Mouse (Mus musculus) liver, embryonic 15.5 days (tissue): ENCODE measurements around the gene Tpx2. TPM values are rescaled to one million over a fixed set of nuclear protein-coding genes. Genes with fewer than 3 reads are reported as not detected.
A peak's percentile ranks its signal among the peaks of the same experiment; 100 is the strongest.

Experiments used
- ATAC-seq: fragments of 200-750 bp; cut with Nextera tagmentation; 2 replicates; pipeline ENCODE4 v1.8.0; 2017; ENCODE audit warnings: moderate number of reproducible peaks, mild to moderate bottlenecking, moderate library complexity; ENCODE audit not compliant: insufficient read depth
- H3K27ac ChIP-seq: fragments of 300-500 bp; sonication (generic); replicated peaks from 2 replicates; pipeline ENCODE4 v1.5.1; 2015; ENCODE audit warnings: mild to moderate bottlenecking, inconsistent platforms
- H3K27me3 ChIP-seq: fragments of 300-500 bp; sonication (generic); 2 replicates; pipeline ENCODE4 v1.6.1; 2015; ENCODE audit warnings: mild to moderate bottlenecking, inconsistent platforms
- H3K36me3 ChIP-seq: fragments of 300-500 bp; sonication (generic); replicated peaks from 2 replicates; pipeline ENCODE4 v1.6.1; 2015; ENCODE audit warnings: moderate library complexity, mild to moderate bottlenecking, inconsistent platforms
- H3K4me1 ChIP-seq: fragments of 300-500 bp; sonication (generic); replicated peaks from 2 replicates; pipeline ENCODE4 v1.6.1; 2015; ENCODE audit warnings: inconsistent platforms
- H3K4me2 ChIP-seq: fragments of 300-500 bp; sonication (generic); 2 replicates; pipeline ENCODE4 v1.6.1; 2015; ENCODE audit warnings: moderate library complexity, mild to moderate bottlenecking, inconsistent platforms
- H3K4me3 ChIP-seq: fragments of 300-500 bp; sonication (generic); replicated peaks from 2 replicates; pipeline ENCODE4 v1.5.1; 2015; ENCODE audit warnings: mild to moderate bottlenecking, inconsistent platforms
- H3K9ac ChIP-seq: fragments of 300-500 bp; sonication (generic); 2 replicates; pipeline ENCODE4 v1.6.1; 2015; ENCODE audit warnings: moderate library complexity, mild to moderate bottlenecking, inconsistent platforms
- H3K9me3 ChIP-seq: fragments of 300-500 bp; sonication (generic); replicated peaks from 2 replicates; pipeline ENCODE4 v1.6.1; 2016; ENCODE audit warnings: inconsistent platforms
- WGBS: fragments of 180-500 bp; shearing (Covaris S2); methylation state at CpG from one replicate; pipeline ENCODE4 v1.1.7; 2015; ENCODE audit warnings: mixed read lengths; ENCODE audit not compliant: insufficient replicate concordance; 5-methylcytosine and 5-hydroxymethylcytosine counted together
- polyA plus RNA-seq: library from polyadenylated mRNA; unstranded; fragments of >200 nt; fragmentation: Nextera tagmentation; extraction: Ambion mirVana; gene quantifications from 2 replicates; pipeline ENCODE4 v1.2.1, GENCODE M21; 2015

Tpx2 gene
- polyA plus RNA-seq, 1 experiment from 2014 or later, result 59.4 TPM

- Histone ChIP-seq H3K9me3 (no peaks in the 10 kb centered on the region), H3K27me3 (peaks cover 3% of the 10 kb centered on the region; the same call in 1 of the 2 replicates), H3K4me2 (no peak overlapping the region), H3K9ac (no peak overlapping the region), H3K4me1 (no peaks in the 10 kb centered on the region), H3K4me3 (no peak overlapping the region), H3K27ac (no peak overlapping the region), H3K36me3 (no peaks in the 10 kb centered on the region)
- ATAC-seq, result no peak
- WGBS, result 49% methylated on average over 11 of the region's 11 CpGs
Measured at GRCm38 (mm10) chr2:152905036-152905829, 57.5 kb downstream of the Tpx2 start.

GRCm38 (mm10) chr2:152906274-152907037 lies 58.7 kb downstream of the Tpx2 start:
- Histone ChIP-seq H3K4me3 (no peak overlapping the region), H3K27me3 (peaks cover 16% of the 10 kb centered on the region), H3K9me3 (no peaks in the 10 kb centered on the region), H3K9ac (no peak overlapping the region), H3K36me3 (no peaks in the 10 kb centered on the region), H3K4me1 (no peaks in the 10 kb centered on the region), H3K4me2 (no peak overlapping the region), H3K27ac (no peak overlapping the region)
- WGBS, result 38% methylated on average over 9 of the region's 9 CpGs
- no peak for ATAC-seq

GRCm38 (mm10) chr2:152907114-152907943 lies 59.6 kb downstream of the Tpx2 start:
- Histone ChIP-seq H3K27me3 (peaks cover 24% of the 10 kb centered on the region), H3K27ac (no peak overlapping the region), H3K9me3 (no peaks in the 10 kb centered on the region), H3K9ac (no peak overlapping the region), H3K36me3 (no peaks in the 10 kb centered on the region), H3K4me2 (no peak overlapping the region), H3K4me3 (no peak overlapping the region), H3K4me1 (no peaks in the 10 kb centered on the region)
- 68% methylated on average over 14 of the region's 14 CpGs for WGBS
- no peak for ATAC-seq

- Histone ChIP-seq H3K4me3 (no peak overlapping the region), H3K27me3 (peaks cover 40% of the 10 kb centered on the region), H3K4me1 (peaks cover 4% of the 10 kb centered on the region), H3K36me3 (no peaks in the 10 kb centered on the region), H3K9ac (no peak overlapping the region), H3K4me2 (no peak overlapping the region), H3K27ac (no peak overlapping the region), H3K9me3 (no peaks in the 10 kb centered on the region)
- ATAC-seq, result no peak
- 64% methylated on average over 6 of the region's 6 CpGs for WGBS
Measured at GRCm38 (mm10) chr2:152909848-152910247, 62.1 kb downstream of the Tpx2 start.

DNA sequence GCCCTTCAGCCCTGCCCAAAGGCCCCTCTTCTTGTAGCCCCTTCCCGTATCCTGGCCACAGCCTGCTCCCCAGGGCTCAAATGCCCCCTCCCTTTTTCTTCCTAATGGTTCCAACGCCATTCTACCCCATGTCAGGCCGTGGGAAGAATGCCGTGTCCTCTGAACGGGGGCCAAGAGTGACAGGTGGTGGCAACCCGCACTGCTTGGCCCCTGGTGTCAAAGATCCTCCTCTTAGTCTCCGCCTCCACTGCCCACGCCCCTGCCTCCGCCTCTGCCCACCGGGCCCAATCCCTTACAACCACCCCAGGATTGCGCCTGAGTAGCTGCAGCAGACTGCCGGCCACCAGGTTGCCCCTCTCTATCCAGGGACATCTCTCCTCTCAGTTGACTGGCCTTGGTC lies 63.3 kb downstream of the Tpx2 start, which contains the start of gene Mylk2:
Mylk2 (plus strand) TSS at position 322 of the 400 bp plus-strand sequence.
- no peaks in the 10 kb centered on the region for H3K9me3 ChIP-seq
- H3K4me1 ChIP-seq, result peaks cover 6% of the 10 kb centered on the region
- no peaks in the 10 kb centered on the region for H3K36me3 ChIP-seq
- H3K4me2 ChIP-seq, result no peak within 1 kb of the TSS
- H3K9ac ChIP-seq, result no peak within 1 kb of the TSS
- ATAC-seq, result no peak
- H3K27me3 ChIP-seq, result peaks cover 45% of the 10 kb centered on the region
- 24% methylated on average over 12 of the region's 12 CpGs for WGBS
- no peak within 1 kb of the TSS for H3K27ac ChIP-seq
- no peak within 1 kb of the TSS for H3K4me3 ChIP-seq

DNA sequence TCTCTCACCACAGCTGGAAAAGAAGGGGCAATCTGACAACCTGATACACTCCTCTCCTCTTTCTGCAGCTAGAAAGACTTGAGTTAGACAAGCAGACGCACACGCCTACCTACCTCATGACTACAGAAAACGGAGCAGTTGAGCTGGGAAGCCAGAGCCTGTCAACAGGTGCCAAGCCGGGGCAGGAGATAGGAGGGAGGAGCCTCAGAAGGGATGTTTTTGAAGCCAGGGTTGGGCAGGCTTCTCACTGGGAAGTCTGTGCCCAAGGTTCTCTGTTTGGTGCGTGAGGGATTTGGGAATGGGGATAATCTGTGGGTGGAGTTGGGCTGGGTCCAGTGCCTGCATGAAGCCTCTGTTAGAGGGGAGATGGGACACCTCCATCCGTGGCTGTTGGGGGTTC lies 63.7 kb downstream of the Tpx2 start:
- H3K9ac ChIP-seq, result no peak overlapping the region
- 26% methylated on average over 6 of the region's 6 CpGs for WGBS
- no peaks in the 10 kb centered on the region for H3K36me3 ChIP-seq
- no peak overlapping the region for H3K4me3 ChIP-seq
- no peak overlapping the region for H3K4me2 ChIP-seq
- no peaks in the 10 kb centered on the region for H3K9me3 ChIP-seq
- peaks cover 6% of the 10 kb centered on the region for H3K4me1 ChIP-seq
- ATAC-seq, result no peak
- peaks cover 45% of the 10 kb centered on the region for H3K27me3 ChIP-seq
- no peak overlapping the region for H3K27ac ChIP-seq

- peaks cover 54% of the 10 kb centered on the region for H3K27me3 ChIP-seq
- H3K9ac ChIP-seq, result no peak overlapping the region
- no peak overlapping the region for H3K4me3 ChIP-seq
- no peak overlapping the region for H3K4me2 ChIP-seq
- no peak for ATAC-seq
- no peak overlapping the region for H3K27ac ChIP-seq
- WGBS, result 30% methylated on average over 7 of the region's 7 CpGs
- no peaks in the 10 kb centered on the region for H3K36me3 ChIP-seq
- no peaks in the 10 kb centered on the region for H3K9me3 ChIP-seq
- H3K4me1 ChIP-seq, result peaks cover 6% of the 10 kb centered on the region
Measured at GRCm38 (mm10) chr2:152913471-152913870, 65.7 kb downstream of the Tpx2 start.

DNA sequence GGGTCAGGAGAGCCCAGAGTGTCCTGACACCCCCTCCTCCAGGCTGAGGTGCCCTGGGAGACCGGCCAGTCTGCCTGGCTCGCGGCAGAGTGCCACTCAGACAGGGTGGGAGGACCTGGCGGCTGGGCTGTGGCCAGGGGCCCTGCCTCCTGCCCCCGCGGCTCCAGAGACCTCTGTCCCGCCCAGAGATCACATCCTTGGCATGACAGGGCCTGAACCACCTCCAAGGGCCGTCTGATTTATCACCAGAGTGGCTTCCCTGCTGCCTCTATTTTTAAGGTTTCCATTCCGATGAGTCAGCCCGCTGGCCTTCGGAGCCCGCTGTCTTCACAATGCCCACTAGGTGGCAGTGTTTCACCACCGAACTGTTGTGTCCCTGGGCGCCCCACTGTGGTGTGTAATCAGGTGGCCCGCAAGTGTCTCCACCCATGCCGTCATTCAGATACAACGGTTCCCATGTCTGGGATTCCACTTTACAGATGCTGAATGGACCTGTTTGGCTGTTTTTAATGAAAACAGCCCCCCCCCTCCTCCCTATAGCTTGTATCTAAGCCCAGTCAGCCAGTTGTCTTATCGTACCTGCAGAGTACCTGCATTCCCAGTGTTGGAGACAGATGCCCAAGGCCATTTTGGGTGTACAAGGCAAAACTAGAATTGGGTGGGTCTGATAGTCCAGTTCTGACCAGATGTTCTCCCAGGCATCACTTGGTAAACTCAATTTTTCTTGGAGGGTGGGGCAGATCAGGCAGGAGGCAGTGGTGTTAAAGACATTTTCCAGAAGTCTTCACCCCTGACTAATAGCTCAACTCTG lies 66.8 kb downstream of the Tpx2 start:
- WGBS, result 5% methylated on average over 18 of the region's 18 CpGs
- H3K27ac ChIP-seq, result no peak overlapping the region
- H3K4me3 ChIP-seq, result no peak overlapping the region
- H3K36me3 ChIP-seq, result no peaks in the 10 kb centered on the region
- no peak for ATAC-seq
- no peaks in the 10 kb centered on the region for H3K9me3 ChIP-seq
- peaks cover 6% of the 10 kb centered on the region for H3K4me1 ChIP-seq
- no peak overlapping the region for H3K9ac ChIP-seq
- peaks cover 54% of the 10 kb centered on the region for H3K27me3 ChIP-seq
- peak overlapping the region; percentile 16; the same call in 1 of the 2 replicates for H3K4me2 ChIP-seq

DNA sequence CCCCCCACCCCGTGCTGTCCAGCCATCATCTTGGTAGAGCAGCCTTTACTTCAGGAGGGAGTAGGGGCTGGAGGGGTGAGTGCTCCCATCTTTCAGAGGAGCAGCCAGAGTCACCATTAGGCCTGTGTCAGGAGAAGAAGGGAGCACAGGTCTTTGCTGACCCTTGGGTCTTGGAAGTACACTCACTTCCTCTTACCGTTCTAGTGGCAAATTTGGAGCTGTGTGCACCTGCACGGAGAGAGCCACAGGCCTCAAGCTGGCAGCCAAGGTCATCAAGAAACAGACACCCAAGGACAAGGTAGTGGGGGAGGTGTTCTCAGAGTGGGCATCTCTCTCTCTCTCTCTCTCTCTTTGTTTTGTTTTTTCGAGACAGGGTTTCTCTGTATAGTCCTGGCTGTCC lies 67.7 kb downstream of the Tpx2 start:
- H3K4me1 ChIP-seq, result peaks cover 6% of the 10 kb centered on the region
- no peaks in the 10 kb centered on the region for H3K36me3 ChIP-seq

GRCm38 (mm10) chr2:152916111-152916510 lies 68.3 kb downstream of the Tpx2 start:
- no peak for ATAC-seq
- peaks cover 44% of the 10 kb centered on the region for H3K27me3 ChIP-seq

More for the DNA sequence above, 67.7 kb downstream of the Tpx2 start:
- Histone ChIP-seq H3K9me3 (no peaks in the 10 kb centered on the region), H3K4me3 (no peak overlapping the region), H3K9ac (no peak overlapping the region), H3K4me2 (no peak overlapping the region), H3K27me3 (peaks cover 51% of the 10 kb centered on the region), H3K27ac (no peak overlapping the region)
- no peak for ATAC-seq
- WGBS, result 43% methylated on average over 4 of the region's 4 CpGs

More at GRCm38 (mm10) chr2:152916111-152916510, 68.3 kb downstream of the Tpx2 start:
- H3K36me3 ChIP-seq, result no peaks in the 10 kb centered on the region
- H3K27ac ChIP-seq, result no peak overlapping the region
- no peak overlapping the region for H3K4me2 ChIP-seq
- H3K4me1 ChIP-seq, result peaks cover 6% of the 10 kb centered on the region
- no peak overlapping the region for H3K9ac ChIP-seq
- H3K9me3 ChIP-seq, result no peaks in the 10 kb centered on the region
- H3K4me3 ChIP-seq, result no peak overlapping the region
- 55% methylated on average over 5 of the region's 5 CpGs for WGBS
